Mouse (Mus musculus): ENCODE measurements around the gene Gm3233.
"Not testable (repeated sequence)": the region's sequence is repeated elsewhere in the genome, so short reads cannot be mapped to it uniquely, and the experiment has no call there.

DNA sequence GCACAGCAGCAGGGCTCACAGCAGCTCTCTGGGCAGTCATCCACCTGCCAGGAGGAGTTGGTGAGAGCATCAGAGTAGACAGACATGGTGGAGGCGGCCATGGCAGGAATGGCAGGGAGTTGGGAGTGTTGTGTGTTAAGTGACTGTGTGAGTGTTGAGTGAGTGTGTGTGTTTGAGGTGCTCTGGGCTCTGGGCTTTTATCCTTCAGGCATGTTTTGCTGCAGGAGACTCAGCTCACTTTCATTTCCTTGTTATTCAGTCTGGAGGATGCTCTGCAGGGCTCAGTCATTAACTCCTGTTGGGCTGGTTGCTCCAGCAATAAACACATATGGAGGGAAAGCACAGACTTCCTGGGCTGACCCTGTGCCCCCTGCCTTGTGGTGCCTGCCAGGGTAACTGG lies 23.0 kb upstream of the Gm3233 start, which contains the start of gene Gm3250:
- not testable (repeated sequence) for TF ChIP-seq CTCF, POLR2A (IDR thresholded peaks at IDR 0.05; ENCODE audit: extremely low read depth, insufficient read depth, low read length)

Measured in cortical plate, adult 2 months (tissue).